22 mouse cellular contexts compared by ENCODE assay signal in genomic region chr19:22768242-22768641, GRCm38 (mm10).
A peak's percentile ranks its signal among the peaks of the same experiment; 100 is the strongest.
DNase-seq lines count a peak whose midpoint lies in the region; ATAC-seq and TF ChIP-seq lines count a peak whose summit lies in the region.
"Had no signal": no experiment of that assay in that cellular context is flagged by ENCODE, and none has a peak within 500 bp of the region (broad histone marks: within the 10 kb centered on the region; RNA-seq: fewer than 3 reads in every experiment).

No protein-coding gene starts in this region.

- 70% methylated on average over 3 of the region's 3 CpGs for WGBS in hindbrain, embryonic 15.5 days
- WGBS in hindbrain, embryonic 12.5 days: 82% methylated on average over 3 of the region's 3 CpGs
- WGBS in hindbrain, embryonic 16.5 days: 80% methylated on average over 3 of the region's 3 CpGs
- WGBS in hindbrain, embryonic 10.5 days: 85% methylated on average over 3 of the region's 3 CpGs
- 65% methylated on average over 3 of the region's 3 CpGs for WGBS in hindbrain, postnatal 0 days
- 73% methylated on average over 3 of the region's 3 CpGs for WGBS in hindbrain, embryonic 14.5 days
- WGBS in neural tube, embryonic 15.5 days: 70% methylated on average over 3 of the region's 3 CpGs

- no peaks in the 10 kb centered on the region for H3K36me3 ChIP-seq in hindbrain, embryonic 15.5 days
- no peaks in the 10 kb centered on the region for H3K36me3 ChIP-seq in hindbrain, embryonic 12.5 days
- H3K36me3 ChIP-seq in hindbrain, embryonic 16.5 days (ENCODE audit: control insufficient read depth, insufficient read depth, low read length): no peaks in the 10 kb centered on the region; the same call in 1 of the 2 replicates
- no peaks in the 10 kb centered on the region for H3K36me3 ChIP-seq in hindbrain, embryonic 10.5 days
- no peaks in the 10 kb centered on the region for H3K36me3 ChIP-seq in hindbrain, postnatal 0 days (ENCODE audit: insufficient read depth, low read length)
- no peaks in the 10 kb centered on the region for H3K36me3 ChIP-seq in hindbrain, embryonic 14.5 days (replicated peaks; ENCODE audit: control insufficient read depth, insufficient read depth)
- H3K36me3 ChIP-seq in neural tube, embryonic 15.5 days: no peaks in the 10 kb centered on the region
- H3K36me3 ChIP-seq: G1E had no signal

- no peaks in the 10 kb centered on the region for H3K4me1 ChIP-seq in hindbrain, embryonic 15.5 days (replicated peaks)
- no peaks in the 10 kb centered on the region for H3K4me1 ChIP-seq in hindbrain, embryonic 12.5 days
- H3K4me1 ChIP-seq in hindbrain, embryonic 16.5 days (ENCODE audit: control insufficient read depth, insufficient read depth, low read depth, low read length): no peaks in the 10 kb centered on the region
- no peaks in the 10 kb centered on the region for H3K4me1 ChIP-seq in hindbrain, embryonic 10.5 days (replicated peaks)
- H3K4me1 ChIP-seq in hindbrain, postnatal 0 days (ENCODE audit: insufficient read depth, low read length): no peaks in the 10 kb centered on the region
- no peaks in the 10 kb centered on the region for H3K4me1 ChIP-seq in hindbrain, embryonic 14.5 days (replicated peaks; ENCODE audit: control insufficient read depth, insufficient read depth, low read length)
- 0 out of 2 replicates have a peak, but pooled peaks cover 3% of the 10 kb centered on the region for H3K4me1 ChIP-seq in neural tube, embryonic 15.5 days

- no peak for TF ChIP-seq CTCF in hindbrain, postnatal 0 days (IDR thresholded peaks at IDR 0.05; ENCODE audit: low read depth)

- no peak overlapping the region for H3K4me2 ChIP-seq in hindbrain, embryonic 15.5 days
- H3K4me2 ChIP-seq in hindbrain, embryonic 12.5 days (replicated peaks): no peak overlapping the region
- H3K4me2 ChIP-seq in hindbrain, embryonic 16.5 days (ENCODE audit: low read length): no peak overlapping the region
- H3K4me2 ChIP-seq in hindbrain, postnatal 0 days (ENCODE audit: low read depth, low read length): no peak overlapping the region
- no peak overlapping the region for H3K4me2 ChIP-seq in hindbrain, embryonic 14.5 days (replicated peaks)
- no peak overlapping the region for H3K4me2 ChIP-seq in neural tube, embryonic 15.5 days

- H3K4me3 ChIP-seq in hindbrain, embryonic 15.5 days: no peak overlapping the region
- no peak overlapping the region for H3K4me3 ChIP-seq in hindbrain, embryonic 12.5 days
- no peak overlapping the region for H3K4me3 ChIP-seq in hindbrain, embryonic 16.5 days (ENCODE audit: low read length)
- no peak overlapping the region for H3K4me3 ChIP-seq in hindbrain, embryonic 10.5 days
- H3K4me3 ChIP-seq in hindbrain, postnatal 0 days (ENCODE audit: low read length): no peak overlapping the region
- no peak overlapping the region for H3K4me3 ChIP-seq in hindbrain, embryonic 14.5 days (replicated peaks; ENCODE audit: low read length)
- no peak overlapping the region for H3K4me3 ChIP-seq in neural tube, embryonic 15.5 days (replicated peaks)

- no peak overlapping the region for H3K9ac ChIP-seq in hindbrain, embryonic 15.5 days
- no peak overlapping the region for H3K9ac ChIP-seq in hindbrain, embryonic 12.5 days
- no peak overlapping the region for H3K9ac ChIP-seq in hindbrain, embryonic 16.5 days (ENCODE audit: low read depth, low read length)
- H3K9ac ChIP-seq in hindbrain, postnatal 0 days (replicated peaks; ENCODE audit: low read length): no peak overlapping the region
- H3K9ac ChIP-seq in hindbrain, embryonic 14.5 days: no peak overlapping the region
- H3K9ac ChIP-seq in neural tube, embryonic 15.5 days (replicated peaks): no peak overlapping the region

- 0 out of 2 replicates have a peak, but pooled peaks have one; percentile 27 for ATAC-seq in hindbrain, embryonic 15.5 days (ENCODE audit: low FRiP score, low read depth)
- ATAC-seq in hindbrain, embryonic 12.5 days (ENCODE audit: low FRiP score): no peak
- peak; percentile 65; the same call in 1 of the 2 replicates for ATAC-seq in hindbrain, embryonic 16.5 days
- ATAC-seq in hindbrain, postnatal 0 days: 0 out of 2 replicates have a peak, but pooled peaks have one; percentile 35
- no peak for ATAC-seq in hindbrain, embryonic 14.5 days (ENCODE audit: low FRiP score)
- peak; percentile 53; the same call in 1 of the 2 replicates for ATAC-seq in neural tube, embryonic 15.5 days (ENCODE audit: low FRiP score)
- ATAC-seq: activated CD4-positive, CD25-positive, alpha-beta regulatory T cell, adult 4 months; CD4-positive, CD25-positive, alpha-beta regulatory T cell, adult 4 months; Patski had no signal

- H3K9me3 ChIP-seq in hindbrain, embryonic 15.5 days: no peaks in the 10 kb centered on the region
- no peaks in the 10 kb centered on the region for H3K9me3 ChIP-seq in hindbrain, embryonic 12.5 days (replicated peaks)
- H3K9me3 ChIP-seq in hindbrain, embryonic 16.5 days (ENCODE audit: control insufficient read depth, low read length): no peaks in the 10 kb centered on the region
- H3K9me3 ChIP-seq in hindbrain, embryonic 10.5 days: no peaks in the 10 kb centered on the region
- no peaks in the 10 kb centered on the region for H3K9me3 ChIP-seq in hindbrain, postnatal 0 days (ENCODE audit: low read length)
- H3K9me3 ChIP-seq in hindbrain, embryonic 14.5 days (ENCODE audit: control insufficient read depth, low read length): no peaks in the 10 kb centered on the region
- no peaks in the 10 kb centered on the region for H3K9me3 ChIP-seq in neural tube, embryonic 15.5 days (replicated peaks)
- H3K9me3 ChIP-seq: G1E had no signal

- H3K27ac ChIP-seq in hindbrain, embryonic 15.5 days (replicated peaks): no peak overlapping the region
- no peak overlapping the region for H3K27ac ChIP-seq in hindbrain, embryonic 12.5 days
- H3K27ac ChIP-seq in hindbrain, embryonic 16.5 days (ENCODE audit: low read depth, low read length): no peak overlapping the region
- no peak overlapping the region for H3K27ac ChIP-seq in hindbrain, embryonic 10.5 days
- no peak overlapping the region for H3K27ac ChIP-seq in hindbrain, postnatal 0 days
- no peak overlapping the region for H3K27ac ChIP-seq in hindbrain, embryonic 14.5 days
- H3K27ac ChIP-seq in neural tube, embryonic 15.5 days (replicated peaks): no peak overlapping the region

- no peaks in the 10 kb centered on the region for H3K27me3 ChIP-seq in hindbrain, embryonic 15.5 days
- H3K27me3 ChIP-seq in hindbrain, embryonic 12.5 days: no peaks in the 10 kb centered on the region
- no peaks in the 10 kb centered on the region for H3K27me3 ChIP-seq in hindbrain, embryonic 16.5 days (replicated peaks; ENCODE audit: control insufficient read depth, insufficient read depth, low read length)
- no peaks in the 10 kb centered on the region for H3K27me3 ChIP-seq in hindbrain, embryonic 10.5 days (ENCODE audit: insufficient read depth, poor library complexity, severe bottlenecking)
- no peaks in the 10 kb centered on the region for H3K27me3 ChIP-seq in hindbrain, postnatal 0 days (ENCODE audit: insufficient read depth, low read length)
- H3K27me3 ChIP-seq in hindbrain, embryonic 14.5 days (ENCODE audit: control insufficient read depth, insufficient read depth, low read length): no peaks in the 10 kb centered on the region
- H3K27me3 ChIP-seq in neural tube, embryonic 15.5 days (replicated peaks): no peaks in the 10 kb centered on the region
- H3K27me3 ChIP-seq: CH12.LX had no signal

- no peak for DNase-seq in hindbrain, embryonic 10.5 days (ENCODE audit: low spot score)
- no peak for DNase-seq in hindbrain, postnatal 0 days (ENCODE audit: low spot score)
- no peak for DNase-seq in hindbrain, embryonic 14.5 days (ENCODE audit: low spot score)
- no peak for DNase-seq in neural tube, embryonic 10.5 days (ENCODE audit: extremely low spot score, low spot score)
- DNase-seq: adrenal gland, adult 2 months; adrenal gland, adult 8-10 months; adrenal gland, postnatal 10 days; adrenal gland, postnatal 14 days; adrenal gland, postnatal 25 days; adrenal gland, postnatal 36 days; B cell, adult 2 months; cerebellum, adult 11 months; cerebellum, adult 11-12 months had no signal

Comparison
In these comparisons a context has a peak if more than half of its experiments do, and no peak if none do; other contexts are left out.
1. ATAC-seq: peak in hindbrain, embryonic 15.5 days (single experiment), hindbrain, embryonic 16.5 days (single experiment), hindbrain, postnatal 0 days (single experiment) and neural tube, embryonic 15.5 days (single experiment); none in hindbrain, embryonic 12.5 days (single experiment) and hindbrain, embryonic 14.5 days (single experiment).